Mouse (Mus musculus): ENCODE results near the gene 6030452D12Rik. TPM values are rescaled to one million over a fixed set of nuclear protein-coding genes. Genes with fewer than 3 reads are reported as not detected.

The 6030452D12Rik gene
- polyA plus RNA-seq, 1 experiment from 2014 or later: not detected

- Histone ChIP-seq H3K27ac (replicated peaks) (no peak overlapping the region), H3K4me3 (ENCODE audit: low read depth, low read length) (no peak overlapping the region), H3K4me2 (replicated peaks; ENCODE audit: low read depth) (no peak overlapping the region), H3K4me1 (replicated peaks; ENCODE audit: control insufficient read depth, insufficient read depth) (no peaks in the 10 kb centered on the region), H3K9me3 (ENCODE audit: control insufficient read depth, low read length) (no peaks in the 10 kb centered on the region), H3K36me3 (ENCODE audit: control insufficient read depth, insufficient read depth, low read length) (no peaks in the 10 kb centered on the region), H3K9ac (ENCODE audit: low read length) (no peak overlapping the region), H3K27me3 (ENCODE audit: control insufficient read depth, insufficient read depth, low read length) (no peaks in the 10 kb centered on the region)
- ATAC-seq (ENCODE audit: low FRiP score, low TSS enrichment) (no peak), DNase-seq (ENCODE audit: low spot score) (peak; percentile 33)
- WGBS: 78% methylated on average over 4 of the region's 4 CpGs
- no peak for TF ChIP-seq EP300 (optimal IDR thresholded peaks at IDR 0.05)
- TF ChIP-seq CTCF (IDR thresholded peaks at IDR 0.05; ENCODE audit: low read depth): peak; percentile 75
Measured at GRCm38 (mm10) chr8:106530566-106530965, 30.2 kb downstream of the 6030452D12Rik start.

- DNase-seq (ENCODE audit: low spot score) (no peak), ATAC-seq (ENCODE audit: low FRiP score, low TSS enrichment) (no peak)
- H3K9me3 ChIP-seq (ENCODE audit: control insufficient read depth, low read length): no peaks in the 10 kb centered on the region
- H3K27ac ChIP-seq (replicated peaks): no peak overlapping the region
- H3K27me3 ChIP-seq (ENCODE audit: control insufficient read depth, insufficient read depth, low read length): no peaks in the 10 kb centered on the region
- H3K4me2 ChIP-seq (replicated peaks; ENCODE audit: low read depth): no peak overlapping the region
- TF ChIP-seq EP300 (optimal IDR thresholded peaks at IDR 0.05) (no peak), CTCF (IDR thresholded peaks at IDR 0.05; ENCODE audit: low read depth) (no peak)
- H3K4me1 ChIP-seq (replicated peaks; ENCODE audit: control insufficient read depth, insufficient read depth): no peaks in the 10 kb centered on the region
- no peak overlapping the region for H3K9ac ChIP-seq (ENCODE audit: low read length)
- H3K4me3 ChIP-seq (ENCODE audit: low read depth, low read length): no peak overlapping the region
- H3K36me3 ChIP-seq (ENCODE audit: control insufficient read depth, insufficient read depth, low read length): peaks cover 6% of the 10 kb centered on the region; the same call in 1 of the 2 replicates
- 79% methylated on average over 7 of the region's 7 CpGs for WGBS
Measured at GRCm38 (mm10) chr8:106533709-106534108, 33.4 kb downstream of the 6030452D12Rik start.

DNA sequence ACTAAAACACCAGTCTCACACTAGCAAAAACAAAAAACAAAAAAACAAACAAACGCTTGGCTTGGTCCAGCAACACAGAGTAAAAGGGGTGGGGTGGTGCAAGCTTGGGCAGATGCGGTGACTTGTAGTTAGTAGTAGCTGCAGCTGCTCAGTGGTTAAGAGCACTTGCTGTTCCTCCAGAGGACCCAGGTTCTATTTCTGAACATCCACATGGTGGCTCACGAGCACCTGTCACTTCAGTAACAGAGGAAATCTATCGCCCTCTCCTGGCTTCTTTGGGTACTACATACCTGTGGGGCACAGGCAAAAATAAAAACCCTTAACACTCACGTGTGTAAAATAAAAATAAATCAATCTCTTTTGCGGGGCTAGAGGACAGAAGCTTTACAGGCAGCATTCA, 34.1 kb downstream of the 6030452D12Rik start:
- H3K27me3 ChIP-seq (ENCODE audit: control insufficient read depth, insufficient read depth, low read length): no peaks in the 10 kb centered on the region
- H3K36me3 ChIP-seq (ENCODE audit: control insufficient read depth, insufficient read depth, low read length): peaks cover 6% of the 10 kb centered on the region; the same call in 1 of the 2 replicates
- H3K4me1 ChIP-seq (replicated peaks; ENCODE audit: control insufficient read depth, insufficient read depth): no peaks in the 10 kb centered on the region
- H3K27ac ChIP-seq (replicated peaks): no peak overlapping the region
- no peak overlapping the region for H3K4me3 ChIP-seq (ENCODE audit: low read depth, low read length)
- TF ChIP-seq EP300 (optimal IDR thresholded peaks at IDR 0.05) (no peak), CTCF (IDR thresholded peaks at IDR 0.05; ENCODE audit: low read depth) (peak; percentile 93)
- H3K4me2 ChIP-seq (replicated peaks; ENCODE audit: low read depth): no peak overlapping the region
- no peaks in the 10 kb centered on the region for H3K9me3 ChIP-seq (ENCODE audit: control insufficient read depth, low read length)
- ATAC-seq (ENCODE audit: low FRiP score, low TSS enrichment): no peak
- WGBS: 37% methylated on average over 6 of the region's 6 CpGs
- DNase-seq (ENCODE audit: low spot score): peak; percentile 68
- no peak overlapping the region for H3K9ac ChIP-seq (ENCODE audit: low read length)

- no peak for TF ChIP-seq EP300 (optimal IDR thresholded peaks at IDR 0.05)
- TF ChIP-seq CTCF (IDR thresholded peaks at IDR 0.05; ENCODE audit: low read depth): peak; percentile 70
- 69% methylated on average over 4 of the region's 4 CpGs for WGBS
- no peaks in the 10 kb centered on the region for H3K27me3 ChIP-seq (ENCODE audit: control insufficient read depth, insufficient read depth, low read length)
- peaks cover 6% of the 10 kb centered on the region; the same call in 1 of the 2 replicates for H3K36me3 ChIP-seq (ENCODE audit: control insufficient read depth, insufficient read depth, low read length)
- no peak overlapping the region for H3K27ac ChIP-seq (replicated peaks)
- H3K9me3 ChIP-seq (ENCODE audit: control insufficient read depth, low read length): no peaks in the 10 kb centered on the region
- no peak for DNase-seq (ENCODE audit: low spot score)
- no peak overlapping the region for H3K4me2 ChIP-seq (replicated peaks; ENCODE audit: low read depth)
- no peak overlapping the region for H3K4me3 ChIP-seq (ENCODE audit: low read depth, low read length)
- ATAC-seq (ENCODE audit: low FRiP score, low TSS enrichment): no peak
- H3K4me1 ChIP-seq (replicated peaks; ENCODE audit: control insufficient read depth, insufficient read depth): no peaks in the 10 kb centered on the region
- no peak overlapping the region for H3K9ac ChIP-seq (ENCODE audit: low read length)
Measured at GRCm38 (mm10) chr8:106535448-106535847, 35.1 kb downstream of the 6030452D12Rik start.

DNA sequence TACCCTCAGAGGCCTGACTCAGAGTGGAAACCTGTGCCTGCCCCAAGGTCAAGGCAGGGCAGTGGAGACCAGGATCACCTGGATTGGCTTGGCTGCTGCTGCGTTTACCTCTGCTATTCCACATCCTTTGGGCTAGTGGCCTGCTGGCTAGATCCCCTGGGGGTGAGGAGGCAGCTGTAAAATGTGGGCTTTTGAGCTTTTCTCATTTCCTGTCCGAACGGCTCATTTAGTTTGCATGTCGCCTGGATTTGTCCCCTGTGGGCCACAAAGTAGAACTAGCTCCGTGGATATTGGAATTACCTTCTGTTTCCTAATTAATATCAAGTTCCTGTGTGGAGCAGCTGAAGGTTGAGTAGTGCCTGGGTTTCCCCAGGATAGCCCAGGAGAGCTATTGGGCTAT, 38.9 kb downstream of the 6030452D12Rik start:
- ATAC-seq (ENCODE audit: low FRiP score, low TSS enrichment) (no peak), DNase-seq (ENCODE audit: low spot score) (no peak)
- no peak overlapping the region for H3K9ac ChIP-seq (ENCODE audit: low read length)
- H3K4me1 ChIP-seq (replicated peaks; ENCODE audit: control insufficient read depth, insufficient read depth): no peaks in the 10 kb centered on the region
- H3K36me3 ChIP-seq (ENCODE audit: control insufficient read depth, insufficient read depth, low read length): peaks cover 6% of the 10 kb centered on the region; the same call in 1 of the 2 replicates
- H3K9me3 ChIP-seq (ENCODE audit: control insufficient read depth, low read length): no peaks in the 10 kb centered on the region
- no peak for TF ChIP-seq EP300 (optimal IDR thresholded peaks at IDR 0.05)
- no peak for TF ChIP-seq CTCF (IDR thresholded peaks at IDR 0.05; ENCODE audit: low read depth)
- no peak overlapping the region for H3K4me3 ChIP-seq (ENCODE audit: low read depth, low read length)
- H3K4me2 ChIP-seq (replicated peaks; ENCODE audit: low read depth): no peak overlapping the region
- WGBS: 78% methylated on average over 5 of the region's 5 CpGs
- no peak overlapping the region for H3K27ac ChIP-seq (replicated peaks)
- no peaks in the 10 kb centered on the region for H3K27me3 ChIP-seq (ENCODE audit: control insufficient read depth, insufficient read depth, low read length)

GRCm38 (mm10) chr8:106541002-106541401, 40.7 kb downstream of the 6030452D12Rik start:
- no peak for DNase-seq (ENCODE audit: low spot score)
- no peak for ATAC-seq (ENCODE audit: low FRiP score, low TSS enrichment)
- TF ChIP-seq CTCF (IDR thresholded peaks at IDR 0.05; ENCODE audit: low read depth) (no peak), EP300 (optimal IDR thresholded peaks at IDR 0.05) (no peak)

More at GRCm38 (mm10) chr8:106541002-106541401, 40.7 kb downstream of the 6030452D12Rik start:
- H3K4me2 ChIP-seq (replicated peaks; ENCODE audit: low read depth): no peak overlapping the region
- H3K27me3 ChIP-seq (ENCODE audit: control insufficient read depth, insufficient read depth, low read length): no peaks in the 10 kb centered on the region
- H3K9ac ChIP-seq (ENCODE audit: low read length): no peak overlapping the region
- 83% methylated on average over 11 of the region's 11 CpGs for WGBS
- peaks cover 11% of the 10 kb centered on the region; the same call in 1 of the 2 replicates for H3K36me3 ChIP-seq (ENCODE audit: control insufficient read depth, insufficient read depth, low read length)
- H3K9me3 ChIP-seq (ENCODE audit: control insufficient read depth, low read length): no peaks in the 10 kb centered on the region
- H3K4me3 ChIP-seq (ENCODE audit: low read depth, low read length): no peak overlapping the region
- no peak overlapping the region for H3K27ac ChIP-seq (replicated peaks)
- no peaks in the 10 kb centered on the region for H3K4me1 ChIP-seq (replicated peaks; ENCODE audit: control insufficient read depth, insufficient read depth)

Data from stomach, postnatal 0 days (tissue).